Mouse (Mus musculus): ENCODE results near the gene Themis2.

- no peak for TF ChIP-seq POLR2A (IDR thresholded peaks at IDR 0.05; ENCODE audit: control insufficient read depth, extremely low read depth, insufficient read depth, low read length, poor library complexity)
- TF ChIP-seq CTCF (IDR thresholded peaks at IDR 0.05; ENCODE audit: borderline replicate concordance, control insufficient read depth, extremely low read depth, insufficient read depth, low read length, poor library complexity): no peak
Measured at GRCm38 (mm10) chr4:132780288-132780687, 15.9 kb downstream of the Themis2 start.
